18 mouse cellular contexts compared by ENCODE assay signal in the genomic region with DNA sequence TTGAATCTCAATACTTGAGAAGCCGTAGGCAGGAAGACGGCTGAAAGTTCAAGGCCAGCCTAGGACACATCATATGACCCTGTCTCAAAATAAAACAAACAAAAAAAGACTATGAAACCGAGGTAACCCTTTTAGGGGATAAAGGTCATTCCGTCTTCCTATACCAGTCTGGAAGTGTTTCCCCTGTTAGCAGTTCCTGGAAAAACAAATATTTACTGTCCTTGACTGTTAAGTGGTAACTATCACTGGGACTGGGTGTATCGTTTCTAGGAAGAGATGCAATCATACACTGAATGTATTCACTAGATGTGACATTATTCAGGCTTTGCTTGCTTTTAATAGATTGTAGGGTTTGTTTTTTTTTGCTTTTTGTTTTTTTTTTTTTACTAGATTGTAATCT.
"Had no signal": no experiment of that assay in that cellular context is flagged by ENCODE, and none has a peak within 500 bp of the region (broad histone marks: within the 10 kb centered on the region; RNA-seq: fewer than 3 reads in every experiment).

No protein-coding gene starts in this region.

- H3K4me3 ChIP-seq: left cerebral cortex, adult 2 months; midbrain, embryonic 12.5 days; midbrain, embryonic 15.5 days; neural tube, embryonic 12.5 days; neural tube, embryonic 15.5 days had no signal

- H3K9ac ChIP-seq: midbrain, embryonic 12.5 days; midbrain, embryonic 15.5 days; neural tube, embryonic 12.5 days; neural tube, embryonic 15.5 days had no signal

- H3K27ac ChIP-seq: kidney, postnatal 0 days; left cerebral cortex, adult 2 months; midbrain, embryonic 12.5 days; midbrain, embryonic 15.5 days; neural tube, embryonic 12.5 days; neural tube, embryonic 15.5 days had no signal

- ATAC-seq: inflammation-experienced regulatory T-cells, adult 6 months; intestine, embryonic 16.5 days; midbrain, embryonic 15.5 days had no signal

- H3K27me3 ChIP-seq: midbrain, embryonic 12.5 days; midbrain, embryonic 15.5 days; neural tube, embryonic 12.5 days; neural tube, embryonic 15.5 days had no signal

- H3K36me3 ChIP-seq: midbrain, embryonic 12.5 days; midbrain, embryonic 15.5 days; neural tube, embryonic 12.5 days; neural tube, embryonic 15.5 days had no signal

- DNase-seq: kidney, adult 2 months; kidney, postnatal 25 days; layer of hippocampus, postnatal 36 days; lung, adult 2 months; lung, postnatal 14 days; lung, postnatal 4 days; right cerebral cortex, adult 18-20 months; right cerebral cortex, postnatal 14 days; right cerebral cortex, postnatal 4 days; thymus, postnatal 25 days had no signal

- H3K4me2 ChIP-seq: midbrain, embryonic 12.5 days; midbrain, embryonic 15.5 days; neural tube, embryonic 12.5 days; neural tube, embryonic 15.5 days had no signal

- H3K9me3 ChIP-seq: midbrain, embryonic 12.5 days; midbrain, embryonic 15.5 days; neural tube, embryonic 12.5 days; neural tube, embryonic 15.5 days had no signal
